Mouse (Mus musculus) megakaryocyte, adult 5-6 weeks (primary cell): Measurements from ENCODE around the gene Nudt15. TPM values are rescaled to one million over a fixed set of nuclear protein-coding genes. Genes with fewer than 3 reads are reported as not detected.

Experiments used
- ATAC-seq: 2 replicates; pipeline ENCODE4 v1.8.0; 2016; ENCODE audit warnings: mild to moderate bottlenecking, inconsistent platforms; ENCODE audit not compliant: poor library complexity, severe bottlenecking
- total RNA-seq, 2 experiments: library from RNA; stranded (forward) in 1 of 2; stranded (reverse) in 1 of 2; fragments of 153-499, 151-499 nt in 1 of 2; fragments of 221-1000, 200-1000 nt in 1 of 2; gene quantifications; 2 replicates each; pipeline versions ENCODE4 v1.2.3 to v1.2.4; 2015 to 2017

The Nudt15 gene
- total RNA-seq, 2 experiments from 2014 or later: 3.2 to 4.6 TPM

- no peak for ATAC-seq
Measured at GRCm38 (mm10) chr14:73473670-73474460, 74.2 kb downstream of the Nudt15 start.

DNA sequence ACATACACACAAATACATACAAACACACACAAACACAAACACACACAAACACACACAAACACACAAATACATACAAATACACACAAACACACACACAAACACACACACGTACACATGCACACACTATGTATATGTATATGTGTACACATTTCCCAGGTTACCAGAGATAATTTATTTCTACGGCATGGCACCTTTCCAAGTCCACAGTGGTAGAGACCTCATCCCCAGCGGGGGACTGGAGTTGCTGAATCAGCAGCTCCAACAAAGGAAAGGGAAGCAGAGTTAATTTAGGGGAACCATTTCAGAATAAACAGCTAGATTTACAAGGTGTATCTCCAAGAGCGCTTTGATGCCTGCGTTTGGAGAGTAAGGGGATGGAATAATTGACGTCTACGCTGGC lies 75.8 kb downstream of the Nudt15 start:
- ATAC-seq: no peak

- no peak for ATAC-seq
Measured at GRCm38 (mm10) chr14:73470593-73470992, 77.4 kb downstream of the Nudt15 start.

DNA sequence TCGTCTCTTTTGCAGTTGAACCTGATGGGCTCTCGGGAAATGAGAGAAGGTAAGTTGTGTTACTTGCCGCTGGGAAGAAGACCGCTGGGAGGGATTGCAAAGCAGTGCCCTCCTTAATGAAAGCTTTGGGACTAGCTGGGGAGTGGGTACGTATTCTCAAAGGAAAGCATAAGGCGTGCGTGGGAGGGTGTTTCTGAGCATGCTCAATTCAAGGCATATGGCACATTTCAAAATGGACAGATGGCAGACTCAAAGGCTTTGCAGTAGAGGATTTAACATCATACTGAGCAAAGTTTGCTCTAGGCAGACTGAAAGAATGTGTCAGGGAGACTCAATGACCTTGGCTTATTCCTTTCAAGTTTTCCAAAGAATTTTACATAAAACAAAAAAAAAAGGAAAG lies 78.5 kb downstream of the Nudt15 start:
- no peak for ATAC-seq

Other genes starting within 250 kb of the Nudt15 start
- 108 and 126 TPM in 2 replicates for gene Rb1, start 222.4 kb downstream of the Nudt15 start, total RNA-seq (2015)
- 43.9 and 56.8 TPM in 2 replicates for gene Rb1, start 222.4 kb downstream of the Nudt15 start, total RNA-seq (2017)
- 2,082 and 2,200 TPM in 2 replicates for gene Itm2b, start 163.0 kb downstream of the Nudt15 start, total RNA-seq (2015)
- 1,839 and 1,925 TPM in 2 replicates for gene Itm2b, start 163.0 kb downstream of the Nudt15 start, total RNA-seq (2017)
- 29.7 and 32.8 TPM in 2 replicates for gene Med4, start 38.2 kb downstream of the Nudt15 start, total RNA-seq (2015)
- 51.0 and 51.3 TPM in 2 replicates for gene Med4, start 38.2 kb downstream of the Nudt15 start, total RNA-seq (2017)
- 57.8 and 64.9 TPM in 2 replicates for gene Sucla2, start 22.9 kb downstream of the Nudt15 start, total RNA-seq (2015)
- gene Sucla2, start 22.9 kb downstream of the Nudt15 start, total RNA-seq (2017): 105 and 109 TPM in 2 replicates
- gene Gm21750, start 113.0 kb upstream of the Nudt15 start, total RNA-seq (2015): not detected in 2 replicates
- not detected in 2 replicates for gene Gm21750, start 113.0 kb upstream of the Nudt15 start, total RNA-seq (2017)